Mouse (Mus musculus): ENCODE measurements at regions not wholly inside any gene's neighbourhood (a gene's known extent, or its start where the extent isn't known, plus 50 kb on each side); places are given as distances from the start of the nearest gene placed in this dataset.
"Not testable (repeated sequence)": the region's sequence is repeated elsewhere in the genome, so short reads cannot be mapped to it uniquely, and the experiment has no call there.

GRCm38 (mm10) chr4:17092132-17092531, 2513.1 kb upstream of the Gm12353 start:
- peak; percentile 11 for DNase-seq (ENCODE audit: low spot score)

GRCm38 (mm10) chr4:17107916-17108315, 2497.3 kb upstream of the Gm12353 start:
- DNase-seq (ENCODE audit: low spot score): not testable (repeated sequence)
